Comparison of ENCODE assay signal across 9 mouse cellular contexts in the genomic region with DNA sequence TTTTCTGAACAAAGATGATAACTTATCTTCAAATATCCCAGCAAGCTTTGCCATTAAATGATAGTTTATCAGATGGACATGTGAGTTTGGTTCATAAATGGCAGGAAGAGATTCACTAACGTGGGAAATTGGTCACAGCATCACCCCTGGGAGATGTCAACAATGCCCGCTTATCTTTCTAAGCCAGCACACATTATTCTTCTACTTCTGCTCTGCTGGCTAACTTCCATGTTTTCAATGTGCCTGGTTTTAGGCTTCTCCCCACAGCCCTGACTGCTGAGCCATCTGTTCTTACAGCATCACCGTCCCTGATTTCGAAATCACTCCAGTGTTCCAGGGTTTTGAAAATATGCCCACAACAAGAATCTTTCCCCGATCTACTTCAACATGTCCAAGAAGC.
DNase-seq lines count a peak whose midpoint lies in the region; ATAC-seq lines count a peak whose summit lies in the region.
"Had no signal": no experiment of that assay in that cellular context is flagged by ENCODE, and none has a peak within 500 bp of the region (broad histone marks: within the 10 kb centered on the region; RNA-seq: fewer than 3 reads in every experiment).

No protein-coding gene starts in this region.

- H3K9me3 ChIP-seq in forebrain, embryonic 13.5 days (replicated peaks) = no peaks in the 10 kb centered on the region
- H3K9me3 ChIP-seq in forebrain, embryonic 10.5 days = no peaks in the 10 kb centered on the region
- no peaks in the 10 kb centered on the region for H3K9me3 ChIP-seq in hindbrain, embryonic 16.5 days (ENCODE audit: control insufficient read depth, low read length)
- H3K9me3 ChIP-seq: heart, embryonic 15.5 days had no signal

- no peaks in the 10 kb centered on the region; the same call in 1 of the 2 replicates for H3K4me1 ChIP-seq in forebrain, embryonic 13.5 days
- H3K4me1 ChIP-seq in forebrain, embryonic 10.5 days = no peaks in the 10 kb centered on the region
- H3K4me1 ChIP-seq in hindbrain, embryonic 16.5 days (ENCODE audit: control insufficient read depth, insufficient read depth, low read depth, low read length) = no peaks in the 10 kb centered on the region

- WGBS in forebrain, embryonic 13.5 days = 64% methylated on average over 5 of the region's 5 CpGs
- 80% methylated on average over 5 of the region's 5 CpGs for WGBS in forebrain, embryonic 10.5 days
- WGBS in hindbrain, embryonic 16.5 days = 33% methylated on average over 5 of the region's 5 CpGs

- no peak overlapping the region for H3K9ac ChIP-seq in forebrain, embryonic 13.5 days
- H3K9ac ChIP-seq in hindbrain, embryonic 16.5 days (ENCODE audit: low read depth, low read length) = no peak overlapping the region
- H3K9ac ChIP-seq: heart, embryonic 15.5 days had no signal

- no peak overlapping the region for H3K27ac ChIP-seq in forebrain, embryonic 13.5 days
- H3K27ac ChIP-seq in forebrain, embryonic 10.5 days = no peak overlapping the region
- no peak overlapping the region for H3K27ac ChIP-seq in hindbrain, embryonic 16.5 days (ENCODE audit: low read depth, low read length)
- H3K27ac ChIP-seq: heart, embryonic 15.5 days had no signal

- H3K36me3 ChIP-seq in forebrain, embryonic 13.5 days (ENCODE audit: poor library complexity, severe bottlenecking) = no peaks in the 10 kb centered on the region
- H3K36me3 ChIP-seq in forebrain, embryonic 10.5 days (replicated peaks) = no peaks in the 10 kb centered on the region
- H3K36me3 ChIP-seq in hindbrain, embryonic 16.5 days (ENCODE audit: control insufficient read depth, insufficient read depth, low read length) = no peaks in the 10 kb centered on the region
- H3K36me3 ChIP-seq: heart, embryonic 15.5 days had no signal

- no peak for DNase-seq in forebrain, embryonic 10.5 days (ENCODE audit: extremely low spot score, low spot score)
- DNase-seq in ovary, adult 18-20 months (ENCODE audit: low spot score) = peak; percentile 6
- DNase-seq in ovary, postnatal 14 days (ENCODE audit: low spot score) = no peak
- peak; percentile 72 for DNase-seq in telencephalon, adult 2 months (ENCODE audit: low read depth, low spot score)
- DNase-seq in spleen, postnatal 4 days (ENCODE audit: low spot score in 2 of 2) = no peak
- no peak for DNase-seq in kidney, adult 8-10 months

- peak; percentile 83 for ATAC-seq in forebrain, embryonic 13.5 days
- ATAC-seq in hindbrain, embryonic 16.5 days = peak; percentile 80

- H3K27me3 ChIP-seq in forebrain, embryonic 13.5 days = no peaks in the 10 kb centered on the region
- H3K27me3 ChIP-seq in forebrain, embryonic 10.5 days (ENCODE audit: poor library complexity, severe bottlenecking) = no peaks in the 10 kb centered on the region
- no peaks in the 10 kb centered on the region for H3K27me3 ChIP-seq in hindbrain, embryonic 16.5 days (replicated peaks; ENCODE audit: control insufficient read depth, insufficient read depth, low read length)
- H3K27me3 ChIP-seq: heart, embryonic 15.5 days had no signal

- no peak overlapping the region for H3K4me2 ChIP-seq in forebrain, embryonic 13.5 days
- H3K4me2 ChIP-seq in hindbrain, embryonic 16.5 days (ENCODE audit: low read length) = no peak overlapping the region
- H3K4me2 ChIP-seq: heart, embryonic 15.5 days had no signal

- no peak overlapping the region for H3K4me3 ChIP-seq in forebrain, embryonic 13.5 days
- H3K4me3 ChIP-seq in forebrain, embryonic 10.5 days = no peak overlapping the region
- no peak overlapping the region for H3K4me3 ChIP-seq in hindbrain, embryonic 16.5 days (ENCODE audit: low read length)
- H3K4me3 ChIP-seq: heart, embryonic 15.5 days had no signal

Comparison
In these comparisons a context has a peak if more than half of its experiments do, and no peak if none do; other contexts are left out.
1. DNase-seq: peak in ovary, adult 18-20 months (single experiment) and telencephalon, adult 2 months (single experiment); none in forebrain, embryonic 10.5 days (single experiment), ovary, postnatal 14 days (single experiment), spleen, postnatal 4 days (0 of 2) and kidney, adult 8-10 months (0 of 2).